ENCODE assay signal across 8 mouse cellular contexts in genomic region chr19:3929211-3929941, GRCm38 (mm10). TPM values are rescaled to one million over a fixed set of nuclear protein-coding genes. Genes with fewer than 3 reads are reported as not detected.
DNase-seq lines count a peak whose midpoint lies in the region; ATAC-seq and TF ChIP-seq lines count a peak whose summit lies in the region.

TSS of gene Aldh3b1 (minus strand) at chr19:3929808.

- no peaks in the 10 kb centered on the region for H3K79me2 ChIP-seq in myocyte (ENCODE audit: control insufficient read depth, insufficient read depth)

- DNase-seq in 3T3-L1 (ENCODE audit: low read depth, low spot score) = peak; percentile 89
- DNase-seq in adrenal gland, postnatal 10 days = peak; percentile 98
- DNase-seq in liver, embryonic 14.5 days (ENCODE audit: low read depth in 3 of 3, low spot score in 3 of 3) = no peak
- DNase-seq in urinary bladder, postnatal 14 days (ENCODE audit: low spot score) = peak; percentile 84

- H3K4me3 ChIP-seq in embryonic facial prominence, embryonic 15.5 days (replicated peaks) = no peak within 1 kb of the TSS
- no peak within 1 kb of the TSS for H3K4me3 ChIP-seq in heart, embryonic 11.5 days (ENCODE audit: low read depth, low read length)
- H3K4me3 ChIP-seq in kidney, embryonic 14.5 days (ENCODE audit: low read length) = no peak within 1 kb of the TSS
- no peak within 1 kb of the TSS for H3K4me3 ChIP-seq in liver, embryonic 14.5 days (ENCODE audit: insufficient read depth in 1 of 2, low read depth in 2 of 2, low read length in 2 of 2)
- H3K4me3 ChIP-seq in myocyte = peak within 1 kb of the TSS; percentile 15

- TF ChIP-seq CTCF in liver, embryonic 14.5 days (IDR thresholded peaks at IDR 0.05; ENCODE audit: low read depth) = no peak

- H3K36me3 ChIP-seq in embryonic facial prominence, embryonic 15.5 days = no peaks in the 10 kb centered on the region
- H3K36me3 ChIP-seq in heart, embryonic 11.5 days (ENCODE audit: control insufficient read depth, insufficient read depth, low read length) = no peaks in the 10 kb centered on the region
- H3K36me3 ChIP-seq in kidney, embryonic 14.5 days (ENCODE audit: control insufficient read depth, insufficient read depth, low read length) = no peaks in the 10 kb centered on the region
- no peaks in the 10 kb centered on the region for H3K36me3 ChIP-seq in liver, embryonic 14.5 days (replicated peaks; ENCODE audit: control insufficient read depth, insufficient read depth, low read depth)
- no peaks in the 10 kb centered on the region for H3K36me3 ChIP-seq in myocyte (ENCODE audit: control insufficient read depth, insufficient read depth)

- H3ac ChIP-seq in myocyte (ENCODE audit: control insufficient read depth, insufficient read length) = no peak within 1 kb of the TSS

- no peak within 1 kb of the TSS for H3K9ac ChIP-seq in embryonic facial prominence, embryonic 15.5 days
- H3K9ac ChIP-seq in heart, embryonic 11.5 days (ENCODE audit: low read depth, low read length) = peak within 1 kb of the TSS; percentile 40
- H3K9ac ChIP-seq in kidney, embryonic 14.5 days (ENCODE audit: low read depth, low read length) = no peak within 1 kb of the TSS; the same call in 1 of the 2 replicates
- no peak within 1 kb of the TSS for H3K9ac ChIP-seq in liver, embryonic 14.5 days (replicated peaks)

- TF ChIP-seq EP300 in liver, embryonic 14.5 days (IDR thresholded peaks at IDR 0.05; ENCODE audit: low read depth) = no peak

- TF ChIP-seq POLR2A in myocyte (IDR thresholded peaks at IDR 0.05; ENCODE audit: insufficient read length, low read depth) = no peak

- no peaks in the 10 kb centered on the region for H3K27me3 ChIP-seq in embryonic facial prominence, embryonic 15.5 days
- H3K27me3 ChIP-seq in heart, embryonic 11.5 days (ENCODE audit: control insufficient read depth, insufficient read depth, low read length) = no peaks in the 10 kb centered on the region
- H3K27me3 ChIP-seq in kidney, embryonic 14.5 days (ENCODE audit: control insufficient read depth, insufficient read depth, low read length) = no peaks in the 10 kb centered on the region
- no peaks in the 10 kb centered on the region for H3K27me3 ChIP-seq in liver, embryonic 14.5 days (ENCODE audit: control insufficient read depth, insufficient read depth, low read length)
- H3K27me3 ChIP-seq in myocyte (ENCODE audit: control insufficient read depth, insufficient read depth, insufficient read length) = no peaks in the 10 kb centered on the region

- H3K4me1 ChIP-seq in embryonic facial prominence, embryonic 15.5 days = peaks cover 37% of the 10 kb centered on the region
- peaks cover 11% of the 10 kb centered on the region; the same call in 1 of the 2 replicates for H3K4me1 ChIP-seq in heart, embryonic 11.5 days (ENCODE audit: control insufficient read depth, insufficient read depth, low read length)
- peaks cover 14% of the 10 kb centered on the region for H3K4me1 ChIP-seq in kidney, embryonic 14.5 days (ENCODE audit: control insufficient read depth, insufficient read depth, low read length)
- peaks cover 3 to 12% of the 10 kb centered on the region in 2 experiments for H3K4me1 ChIP-seq in liver, embryonic 14.5 days (replicated peaks; ENCODE audit: control insufficient read depth in 2 of 2, insufficient read depth in 2 of 2, low read length in 1 of 2)

- WGBS in embryonic facial prominence, embryonic 15.5 days = 28% methylated on average over 12 of the region's 12 CpGs
- WGBS in heart, embryonic 11.5 days (ENCODE audit: insufficient replicate concordance) = 44% methylated on average over 12 of the region's 12 CpGs
- 47% methylated on average over 12 of the region's 12 CpGs for WGBS in kidney, embryonic 14.5 days
- 21% methylated on average over 12 of the region's 12 CpGs for WGBS in liver, embryonic 14.5 days (ENCODE audit: insufficient replicate concordance)

- H3K27ac ChIP-seq in embryonic facial prominence, embryonic 15.5 days (replicated peaks) = peak within 1 kb of the TSS; percentile 85
- H3K27ac ChIP-seq in heart, embryonic 11.5 days (ENCODE audit: low read depth, low read length) = peak within 1 kb of the TSS; percentile 55
- peak within 1 kb of the TSS; percentile 21 for H3K27ac ChIP-seq in kidney, embryonic 14.5 days (ENCODE audit: low read depth, low read length)
- H3K27ac ChIP-seq in liver, embryonic 14.5 days = no peak within 1 kb of the TSS

- no peaks in the 10 kb centered on the region for H3K9me3 ChIP-seq in embryonic facial prominence, embryonic 15.5 days (replicated peaks)
- no peaks in the 10 kb centered on the region for H3K9me3 ChIP-seq in heart, embryonic 11.5 days (replicated peaks; ENCODE audit: control insufficient read depth, low read length)
- H3K9me3 ChIP-seq in kidney, embryonic 14.5 days (ENCODE audit: control insufficient read depth, low read length) = no peaks in the 10 kb centered on the region
- no peaks in the 10 kb centered on the region for H3K9me3 ChIP-seq in liver, embryonic 14.5 days (ENCODE audit: control insufficient read depth, low read length)

- peak; percentile 44; the same call in 1 of the 2 replicates for ATAC-seq in embryonic facial prominence, embryonic 15.5 days (ENCODE audit: insufficient number of reproducible peaks, low FRiP score, low TSS enrichment, low read depth)
- ATAC-seq in heart, embryonic 11.5 days (replicated peaks; ENCODE audit: insufficient number of reproducible peaks, low FRiP score, low TSS enrichment) = peak; percentile 63
- peak; percentile 45; the same call in 1 of the 2 replicates for ATAC-seq in kidney, embryonic 14.5 days (ENCODE audit: low FRiP score, low TSS enrichment)
- peak; percentile 60 for ATAC-seq in liver, embryonic 14.5 days (ENCODE audit: insufficient read depth)

- peak within 1 kb of the TSS; percentile 21; the same call in 1 of the 2 replicates for H3K4me2 ChIP-seq in embryonic facial prominence, embryonic 15.5 days (replicated peaks)
- peak within 1 kb of the TSS; percentile 2; the same call in 1 of the 2 replicates for H3K4me2 ChIP-seq in heart, embryonic 11.5 days
- no peak within 1 kb of the TSS; the same call in 1 of the 2 replicates for H3K4me2 ChIP-seq in kidney, embryonic 14.5 days (replicated peaks; ENCODE audit: low read depth, low read length)
- H3K4me2 ChIP-seq in liver, embryonic 14.5 days (ENCODE audit: low read depth) = peak within 1 kb of the TSS; percentile 16; the same call in 1 of the 2 replicates
- peak within 1 kb of the TSS; percentile 56 for H3K4me2 ChIP-seq in myocyte (ENCODE audit: low read depth)

TF ChIP-seq in myocyte, 11 proteins besides CTCF, POLR2A, EP300 and RAD21:
- TF ChIP-seq MYOG (IDR thresholded peaks at IDR 0.05; ENCODE audit: control insufficient read depth in 1 of 3, insufficient read depth in 1 of 3, insufficient read length in 2 of 3, low read depth in 2 of 3) (peak in 1 of 3 experiments; percentile 51), MAX (IDR thresholded peaks at IDR 0.05; ENCODE audit: low read depth) (no peak), MYOD1 (IDR thresholded peaks at IDR 0.05; ENCODE audit: control insufficient read depth in 1 of 3, insufficient read length in 2 of 3, low read depth in 2 of 3) (peak in 1 of 3 experiments; percentile 23), POLR2AphosphoS2 (IDR thresholded peaks at IDR 0.05; ENCODE audit: insufficient read length, low read depth) (peak; percentile 29)

RNA-seq across cellular contexts. Expression of gene Aldh3b1, which starts in this region (rescaled TPM):
- 10 to 100 TPM; 50.9 to 71.0 TPM for total RNA-seq in adrenal gland, postnatal 10 days (2021)
- 4.8 and 4.9 TPM in 2 replicates for polyA plus RNA-seq in embryonic facial prominence, embryonic 15.5 days (2015; fragmentation: Nextera tagmentation; extraction: Ambion mirVana)
- polyA plus RNA-seq in heart, embryonic 11.5 days (2014; fragmentation: Nextera tagmentation; extraction: Ambion mirVana) = 2.3 and 2.4 TPM in 2 replicates
- polyA plus RNA-seq in kidney, embryonic 14.5 days (2014; fragmentation: Nextera tagmentation; extraction: Ambion mirVana) = 2.8 and 3.0 TPM in 2 replicates
- 3.3 and 3.6 TPM in 2 replicates for polyA plus RNA-seq in liver, embryonic 14.5 days (2012; rRNA removed)
- polyA plus RNA-seq in liver, embryonic 14.5 days (2014; fragmentation: Nextera tagmentation; extraction: Ambion mirVana) = 4.9 and 5.3 TPM in 2 replicates
- polyA plus RNA-seq in myocyte (2012; fragmentation: generic; extraction: Trizol) = 51.8 TPM

Comparison
In these comparisons a context has a peak if more than half of its experiments do, and no peak if none do; other contexts are left out.
1. DNase-seq: peak in 3T3-L1 (single experiment), adrenal gland, postnatal 10 days (single experiment) and urinary bladder, postnatal 14 days (single experiment); none in liver, embryonic 14.5 days (0 of 3).
2. Peak in every context shown above with its lines, with median percentiles within 50 percentile points of each other: ATAC-seq.